Comparison of ENCODE assay signal across 26 mouse cellular contexts in the genomic region with DNA sequence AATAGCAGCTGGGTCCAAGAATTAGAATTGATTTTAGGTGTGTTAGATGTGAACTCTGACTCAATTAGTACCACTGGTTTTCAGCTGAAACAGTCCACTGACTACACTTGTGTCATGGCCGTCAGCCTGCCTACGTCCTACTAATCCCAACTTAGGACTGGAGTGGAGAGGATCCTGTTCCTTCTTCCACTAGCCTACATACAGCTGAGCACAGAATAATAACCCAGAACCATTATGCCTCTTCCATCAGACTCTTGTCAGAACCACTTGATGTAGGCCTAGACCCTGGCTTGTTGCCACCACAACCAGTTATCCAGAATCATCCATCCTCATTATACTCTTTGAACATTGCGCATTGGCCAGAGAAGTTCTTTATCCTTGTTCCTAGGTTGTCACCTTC. TPM values are rescaled to one million over a fixed set of nuclear protein-coding genes. Genes with fewer than 3 reads are reported as not detected.
A peak's percentile ranks its signal among the peaks of the same experiment; 100 is the strongest.
DNase-seq lines count a peak whose midpoint lies in the region; ATAC-seq lines count a peak whose summit lies in the region.
"Had no signal": no experiment of that assay in that cellular context is flagged by ENCODE, and none has a peak within 500 bp of the region (broad histone marks: within the 10 kb centered on the region; RNA-seq: fewer than 3 reads in every experiment).

No protein-coding gene starts in this region.

- no peak overlapping the region for H3K27ac ChIP-seq in midbrain, embryonic 11.5 days (ENCODE audit: low read depth, low read length)
- H3K27ac ChIP-seq in midbrain, embryonic 13.5 days = no peak overlapping the region
- peak overlapping the region; percentile 31; the same call in 1 of the 2 replicates for H3K27ac ChIP-seq in embryonic facial prominence, embryonic 12.5 days
- peak overlapping the region; percentile 95 for H3K27ac ChIP-seq in limb, embryonic 11.5 days (replicated peaks; ENCODE audit: low read depth, low read length)
- peak overlapping the region; percentile 91; the same call in 1 of the 2 replicates for H3K27ac ChIP-seq in limb, embryonic 13.5 days
- H3K27ac ChIP-seq: embryonic facial prominence, embryonic 15.5 days; forebrain, embryonic 12.5 days had no signal

- no peaks in the 10 kb centered on the region for H3K27me3 ChIP-seq in midbrain, embryonic 11.5 days (ENCODE audit: control insufficient read depth, insufficient read depth, low read length)
- no peaks in the 10 kb centered on the region for H3K27me3 ChIP-seq in midbrain, embryonic 13.5 days
- no peaks in the 10 kb centered on the region for H3K27me3 ChIP-seq in embryonic facial prominence, embryonic 12.5 days
- H3K27me3 ChIP-seq in limb, embryonic 11.5 days (ENCODE audit: control insufficient read depth, insufficient read depth, low read length) = no peaks in the 10 kb centered on the region
- H3K27me3 ChIP-seq in limb, embryonic 13.5 days = no peaks in the 10 kb centered on the region
- H3K27me3 ChIP-seq: embryonic facial prominence, embryonic 13.5 days; embryonic facial prominence, embryonic 15.5 days; forebrain, embryonic 12.5 days had no signal

- no peaks in the 10 kb centered on the region for H3K36me3 ChIP-seq in midbrain, embryonic 11.5 days (ENCODE audit: control insufficient read depth, insufficient read depth, low read length)
- H3K36me3 ChIP-seq in midbrain, embryonic 13.5 days = no peaks in the 10 kb centered on the region
- no peaks in the 10 kb centered on the region for H3K36me3 ChIP-seq in embryonic facial prominence, embryonic 12.5 days
- no peaks in the 10 kb centered on the region for H3K36me3 ChIP-seq in limb, embryonic 11.5 days (ENCODE audit: control insufficient read depth, insufficient read depth, low read length)
- H3K36me3 ChIP-seq in limb, embryonic 13.5 days = no peaks in the 10 kb centered on the region
- H3K36me3 ChIP-seq: embryonic facial prominence, embryonic 13.5 days; embryonic facial prominence, embryonic 15.5 days; forebrain, embryonic 10.5 days; forebrain, embryonic 12.5 days had no signal

- H3K9me3 ChIP-seq in midbrain, embryonic 11.5 days (ENCODE audit: control insufficient read depth, low read length) = no peaks in the 10 kb centered on the region
- H3K9me3 ChIP-seq in midbrain, embryonic 13.5 days = no peaks in the 10 kb centered on the region
- no peaks in the 10 kb centered on the region for H3K9me3 ChIP-seq in embryonic facial prominence, embryonic 12.5 days
- H3K9me3 ChIP-seq in limb, embryonic 11.5 days (ENCODE audit: control insufficient read depth, low read length) = no peaks in the 10 kb centered on the region
- no peaks in the 10 kb centered on the region for H3K9me3 ChIP-seq in limb, embryonic 13.5 days
- H3K9me3 ChIP-seq: embryonic facial prominence, embryonic 13.5 days; embryonic facial prominence, embryonic 15.5 days; forebrain, embryonic 10.5 days; forebrain, embryonic 12.5 days had no signal

- no peak overlapping the region for H3K4me3 ChIP-seq in midbrain, embryonic 11.5 days (ENCODE audit: low read depth, low read length)
- H3K4me3 ChIP-seq in midbrain, embryonic 13.5 days (replicated peaks) = no peak overlapping the region
- H3K4me3 ChIP-seq in embryonic facial prominence, embryonic 12.5 days = no peak overlapping the region
- H3K4me3 ChIP-seq in limb, embryonic 11.5 days (ENCODE audit: low read depth, low read length) = no peak overlapping the region
- no peak overlapping the region for H3K4me3 ChIP-seq in limb, embryonic 13.5 days
- H3K4me3 ChIP-seq: embryonic facial prominence, embryonic 13.5 days; embryonic facial prominence, embryonic 15.5 days; erythroblast, embryonic 14.5 days; forebrain, embryonic 10.5 days; forebrain, embryonic 12.5 days had no signal

- peaks cover 18% of the 10 kb centered on the region for H3K4me1 ChIP-seq in midbrain, embryonic 11.5 days (ENCODE audit: control insufficient read depth, insufficient read depth, low read length)
- H3K4me1 ChIP-seq in midbrain, embryonic 13.5 days (replicated peaks) = peaks cover 33% of the 10 kb centered on the region
- peaks cover 43% of the 10 kb centered on the region for H3K4me1 ChIP-seq in embryonic facial prominence, embryonic 12.5 days
- peaks cover 40% of the 10 kb centered on the region for H3K4me1 ChIP-seq in limb, embryonic 11.5 days (ENCODE audit: control insufficient read depth, insufficient read depth, low read length)
- peaks cover 59% of the 10 kb centered on the region for H3K4me1 ChIP-seq in limb, embryonic 13.5 days

- no peak overlapping the region for H3K4me2 ChIP-seq in midbrain, embryonic 11.5 days
- H3K4me2 ChIP-seq in midbrain, embryonic 13.5 days (replicated peaks) = no peak overlapping the region
- no peak overlapping the region for H3K4me2 ChIP-seq in embryonic facial prominence, embryonic 12.5 days (replicated peaks)
- H3K4me2 ChIP-seq in limb, embryonic 11.5 days (ENCODE audit: low read depth, severe bottlenecking) = no peak overlapping the region
- H3K4me2 ChIP-seq in limb, embryonic 13.5 days (replicated peaks) = no peak overlapping the region
- H3K4me2 ChIP-seq: embryonic facial prominence, embryonic 13.5 days; embryonic facial prominence, embryonic 15.5 days; forebrain, embryonic 12.5 days had no signal

- 96% methylated on average over 3 of the region's 3 CpGs for WGBS in midbrain, embryonic 11.5 days
- WGBS in midbrain, embryonic 13.5 days = 94% methylated on average over 3 of the region's 3 CpGs
- WGBS in embryonic facial prominence, embryonic 12.5 days = 91% methylated on average over 3 of the region's 3 CpGs
- WGBS in limb, embryonic 11.5 days = 89% methylated on average over 3 of the region's 3 CpGs
- WGBS in limb, embryonic 13.5 days = 90% methylated on average over 3 of the region's 3 CpGs

- no peak overlapping the region for H3K9ac ChIP-seq in midbrain, embryonic 11.5 days (ENCODE audit: low read length)
- H3K9ac ChIP-seq in midbrain, embryonic 13.5 days (replicated peaks) = no peak overlapping the region
- H3K9ac ChIP-seq in embryonic facial prominence, embryonic 12.5 days = no peak overlapping the region
- H3K9ac ChIP-seq in limb, embryonic 11.5 days (ENCODE audit: low read length) = no peak overlapping the region
- no peak overlapping the region for H3K9ac ChIP-seq in limb, embryonic 13.5 days
- H3K9ac ChIP-seq: embryonic facial prominence, embryonic 13.5 days; embryonic facial prominence, embryonic 15.5 days; forebrain, embryonic 12.5 days had no signal

- peak; percentile 80 for DNase-seq in midbrain, embryonic 11.5 days (ENCODE audit: low spot score, missing footprints)
- no peak for DNase-seq in limb, embryonic 11.5 days (ENCODE audit: low spot score)
- no peak for DNase-seq in cerebellum, adult 9-10 months
- no peak for DNase-seq in kidney, adult 11 months
- DNase-seq: adrenal gland, adult 8-10 months; adrenal gland, postnatal 14 days; cerebellum, adult 11 months; cerebellum, adult 18-20 months; cerebellum, adult 8-10 months; cerebellum, postnatal 10 days; cerebellum, postnatal 36 days had no signal

- no peak for ATAC-seq in midbrain, embryonic 11.5 days (ENCODE audit: low FRiP score)
- no peak for ATAC-seq in midbrain, embryonic 13.5 days
- no peak for ATAC-seq in embryonic facial prominence, embryonic 12.5 days (ENCODE audit: insufficient number of reproducible peaks, insufficient read depth, low FRiP score, low TSS enrichment)
- no peak for ATAC-seq in limb, embryonic 11.5 days (ENCODE audit: insufficient number of reproducible peaks, low FRiP score, low TSS enrichment, low read depth)
- ATAC-seq in limb, embryonic 13.5 days (ENCODE audit: low FRiP score, low read depth) = no peak
- no peak for ATAC-seq in granulocyte monocyte progenitor cell, adult 5-6 weeks (replicated peaks; ENCODE audit: poor library complexity, severe bottlenecking)
- ATAC-seq: forebrain, embryonic 14.5 days; forebrain, embryonic 16.5 days had no signal

RNA-seq across cellular contexts. Expression of gene Tut4, which starts 24.4 kb away (rescaled TPM):
- polyA plus RNA-seq in midbrain, embryonic 11.5 days (2014; fragmentation: Nextera tagmentation; extraction: Ambion mirVana) = 61.9 and 66.9 TPM in 2 replicates
- 92.4 and 97.6 TPM in 2 replicates for polyA plus RNA-seq in midbrain, embryonic 13.5 days (2015; fragmentation: Nextera tagmentation; extraction: Ambion mirVana)
- 140 and 146 TPM in 2 replicates for polyA plus RNA-seq in embryonic facial prominence, embryonic 12.5 days (2016; fragmentation: Nextera tagmentation; extraction: Ambion mirVana)
- 124 and 125 TPM in 2 replicates for polyA plus RNA-seq in limb, embryonic 11.5 days (2014; fragmentation: Nextera tagmentation; extraction: Ambion mirVana)
- polyA plus RNA-seq in limb, embryonic 13.5 days (2015; fragmentation: Nextera tagmentation; extraction: Ambion mirVana) = 113 and 124 TPM in 2 replicates
- total RNA-seq in granulocyte monocyte progenitor cell, adult 5-6 weeks (2014; fragmentation: Nextera tagmentation) = 77.1 and 98.9 TPM in 2 replicates
- total RNA-seq in granulocyte monocyte progenitor cell, adult 5-6 weeks (2017) = 24.9 and 25.1 TPM in 2 replicates

RNA-seq across cellular contexts. Expression of gene Gpx7, which starts 28.0 kb away (rescaled TPM):
- polyA plus RNA-seq in midbrain, embryonic 11.5 days (2014; fragmentation: Nextera tagmentation; extraction: Ambion mirVana) = 50.8 and 52.4 TPM in 2 replicates
- 24.7 and 26.2 TPM in 2 replicates for polyA plus RNA-seq in midbrain, embryonic 13.5 days (2015; fragmentation: Nextera tagmentation; extraction: Ambion mirVana)
- 62.7 and 67.1 TPM in 2 replicates for polyA plus RNA-seq in embryonic facial prominence, embryonic 12.5 days (2016; fragmentation: Nextera tagmentation; extraction: Ambion mirVana)
- polyA plus RNA-seq in limb, embryonic 11.5 days (2014; fragmentation: Nextera tagmentation; extraction: Ambion mirVana) = 51.7 and 53.6 TPM in 2 replicates
- polyA plus RNA-seq in limb, embryonic 13.5 days (2015; fragmentation: Nextera tagmentation; extraction: Ambion mirVana) = 88.5 and 89.8 TPM in 2 replicates
- total RNA-seq in granulocyte monocyte progenitor cell, adult 5-6 weeks (2014; fragmentation: Nextera tagmentation) = 1.8 and 4.2 TPM in 2 replicates
- total RNA-seq in granulocyte monocyte progenitor cell, adult 5-6 weeks (2017) = 0.30 and 0.46 TPM in 2 replicates
- total RNA-seq: MEL had no signal
- polyA plus RNA-seq: C2C12; erythroblast, embryonic 14.5 days had no signal

RNA-seq across cellular contexts. Expression of gene Shisal2a, which starts 51.6 kb away (rescaled TPM):
- 1.6 and 2.4 TPM in 2 replicates for polyA plus RNA-seq in midbrain, embryonic 11.5 days (2014; fragmentation: Nextera tagmentation; extraction: Ambion mirVana)
- 4.5 and 5.9 TPM in 2 replicates for polyA plus RNA-seq in midbrain, embryonic 13.5 days (2015; fragmentation: Nextera tagmentation; extraction: Ambion mirVana)
- 13.3 and 14.4 TPM in 2 replicates for polyA plus RNA-seq in embryonic facial prominence, embryonic 12.5 days (2016; fragmentation: Nextera tagmentation; extraction: Ambion mirVana)
- 6.8 and 8.6 TPM in 2 replicates for polyA plus RNA-seq in limb, embryonic 11.5 days (2014; fragmentation: Nextera tagmentation; extraction: Ambion mirVana)
- 7.0 and 7.4 TPM in 2 replicates for polyA plus RNA-seq in limb, embryonic 13.5 days (2015; fragmentation: Nextera tagmentation; extraction: Ambion mirVana)
- total RNA-seq in granulocyte monocyte progenitor cell, adult 5-6 weeks (2014; fragmentation: Nextera tagmentation) = not detected in 2 replicates
- not detected in 2 replicates for total RNA-seq in granulocyte monocyte progenitor cell, adult 5-6 weeks (2017)
- total RNA-seq: common myeloid progenitor, adult 5-6 weeks; MEL had no signal
- polyA plus RNA-seq: activated CD4-positive, CD25-positive, alpha-beta regulatory T cell, adult 4 months; C2C12; erythroblast, embryonic 14.5 days had no signal

Comparison
In these comparisons a context has a peak if more than half of its experiments do, and no peak if none do; other contexts are left out.
1. H3K27ac ChIP-seq: peak in embryonic facial prominence, embryonic 12.5 days (single experiment), limb, embryonic 11.5 days (single experiment) and limb, embryonic 13.5 days (single experiment); none in midbrain, embryonic 11.5 days (single experiment) and midbrain, embryonic 13.5 days (single experiment).